Mouse (Mus musculus): Measurements from ENCODE around the gene Spdl1. TPM values are rescaled to one million over a fixed set of nuclear protein-coding genes. Genes with fewer than 3 reads are reported as not detected.

The Spdl1 gene
- polyA plus RNA-seq, 1 experiment from 2014 or later: 12.4 TPM

- WGBS: 77% methylated on average over 9 of the region's 9 CpGs
Measured at GRCm38 (mm10) chr11:34773304-34773895, 60.0 kb downstream of the Spdl1 start.

GRCm38 (mm10) chr11:34771221-34771986, 62.0 kb downstream of the Spdl1 start:
- H3K4me2 ChIP-seq: no peak overlapping the region
- WGBS: 50% methylated on average over 12 of the region's 12 CpGs

More at GRCm38 (mm10) chr11:34773304-34773895, 60.0 kb downstream of the Spdl1 start:
- Histone ChIP-seq H3K4me2 (no peak overlapping the region), H3K9ac (no peak overlapping the region), H3K36me3 (no peaks in the 10 kb centered on the region), H3K9me3 (replicated peaks) (no peaks in the 10 kb centered on the region), H3K27ac (no peak overlapping the region), H3K4me1 (replicated peaks) (peaks cover 8% of the 10 kb centered on the region), H3K27me3 (no peaks in the 10 kb centered on the region), H3K4me3 (no peak overlapping the region)
- ATAC-seq (replicated peaks; ENCODE audit: insufficient number of reproducible peaks, insufficient read depth, low FRiP score, low read depth): no peak

GRCm38 (mm10) chr11:34770666-34771065, 62.8 kb downstream of the Spdl1 start:
- 65% methylated on average over 4 of the region's 4 CpGs for WGBS
- H3K4me3 ChIP-seq: no peak overlapping the region
- no peaks in the 10 kb centered on the region for H3K9me3 ChIP-seq (replicated peaks)
- peaks cover 8% of the 10 kb centered on the region for H3K4me1 ChIP-seq (replicated peaks)
- ATAC-seq (replicated peaks; ENCODE audit: insufficient number of reproducible peaks, insufficient read depth, low FRiP score, low read depth): no peak
- H3K36me3 ChIP-seq: no peaks in the 10 kb centered on the region
- no peaks in the 10 kb centered on the region for H3K27me3 ChIP-seq
- H3K9ac ChIP-seq: no peak overlapping the region
- no peak overlapping the region for H3K4me2 ChIP-seq
- H3K27ac ChIP-seq: no peak overlapping the region

More at GRCm38 (mm10) chr11:34771221-34771986, 62.0 kb downstream of the Spdl1 start:
- no peak overlapping the region for H3K27ac ChIP-seq
- H3K9me3 ChIP-seq (replicated peaks): no peaks in the 10 kb centered on the region
- no peaks in the 10 kb centered on the region for H3K36me3 ChIP-seq
- H3K4me3 ChIP-seq: no peak overlapping the region
- no peaks in the 10 kb centered on the region for H3K27me3 ChIP-seq
- no peak overlapping the region for H3K9ac ChIP-seq
- ATAC-seq (replicated peaks; ENCODE audit: insufficient number of reproducible peaks, insufficient read depth, low FRiP score, low read depth): no peak
- H3K4me1 ChIP-seq (replicated peaks): peaks cover 8% of the 10 kb centered on the region

GRCm38 (mm10) chr11:34769946-34770345, 63.5 kb downstream of the Spdl1 start:
- no peak overlapping the region for H3K27ac ChIP-seq
- H3K9ac ChIP-seq: no peak overlapping the region
- 88% methylated on average over 8 of the region's 8 CpGs for WGBS
- no peaks in the 10 kb centered on the region for H3K9me3 ChIP-seq (replicated peaks)
- H3K4me2 ChIP-seq: no peak overlapping the region
- H3K4me3 ChIP-seq: no peak overlapping the region
- H3K4me1 ChIP-seq (replicated peaks): peaks cover 8% of the 10 kb centered on the region
- no peaks in the 10 kb centered on the region for H3K27me3 ChIP-seq
- ATAC-seq (replicated peaks; ENCODE audit: insufficient number of reproducible peaks, insufficient read depth, low FRiP score, low read depth): no peak; the same call in 1 of the 2 replicates
- no peaks in the 10 kb centered on the region for H3K36me3 ChIP-seq

GRCm38 (mm10) chr11:34769396-34769795, 64.0 kb downstream of the Spdl1 start:
- H3K4me1 ChIP-seq (replicated peaks): peaks cover 8% of the 10 kb centered on the region
- H3K27me3 ChIP-seq: no peaks in the 10 kb centered on the region
- no peak for ATAC-seq (replicated peaks; ENCODE audit: insufficient number of reproducible peaks, insufficient read depth, low FRiP score, low read depth)
- no peak overlapping the region for H3K4me3 ChIP-seq
- H3K27ac ChIP-seq: no peak overlapping the region
- no peaks in the 10 kb centered on the region for H3K9me3 ChIP-seq (replicated peaks)
- 68% methylated on average over 2 of the region's 2 CpGs for whole genome bisulfite sequencing
- H3K36me3 ChIP-seq: no peaks in the 10 kb centered on the region
- no peak overlapping the region for H3K4me2 ChIP-seq
- no peak overlapping the region for H3K9ac ChIP-seq

- Histone ChIP-seq H3K27ac (no peak overlapping the region), H3K9ac (no peak overlapping the region), H3K27me3 (no peaks in the 10 kb centered on the region), H3K4me1 (replicated peaks) (no peaks in the 10 kb centered on the region), H3K4me3 (no peak overlapping the region), H3K36me3 (no peaks in the 10 kb centered on the region), H3K9me3 (replicated peaks) (no peaks in the 10 kb centered on the region), H3K4me2 (no peak overlapping the region)
- ATAC-seq (replicated peaks; ENCODE audit: insufficient number of reproducible peaks, insufficient read depth, low FRiP score, low read depth): no peak
- WGBS: 69% methylated on average over 5 of the region's 5 CpGs
Measured at GRCm38 (mm10) chr11:34763739-34764361, 69.6 kb downstream of the Spdl1 start.

- H3K4me1 ChIP-seq (replicated peaks): no peaks in the 10 kb centered on the region
- no peak overlapping the region for H3K27ac ChIP-seq
- WGBS: 83% methylated on average over 5 of the region's 5 CpGs
Measured at GRCm38 (mm10) chr11:34762570-34763127, 70.8 kb downstream of the Spdl1 start.

GRCm38 (mm10) chr11:34762125-34762524, 71.3 kb downstream of the Spdl1 start:
- Histone ChIP-seq H3K9me3 (replicated peaks) (no peaks in the 10 kb centered on the region), H3K9ac (no peak overlapping the region), H3K4me1 (replicated peaks) (no peaks in the 10 kb centered on the region), H3K4me3 (no peak overlapping the region), H3K36me3 (no peaks in the 10 kb centered on the region), H3K4me2 (no peak overlapping the region), H3K27ac (no peak overlapping the region), H3K27me3 (no peaks in the 10 kb centered on the region)
- ATAC-seq (replicated peaks; ENCODE audit: insufficient number of reproducible peaks, insufficient read depth, low FRiP score, low read depth): no peak
- 79% methylated on average over 6 of the region's 6 CpGs for WGBS

More at GRCm38 (mm10) chr11:34762570-34763127, 70.8 kb downstream of the Spdl1 start:
- no peak for ATAC-seq (replicated peaks; ENCODE audit: insufficient number of reproducible peaks, insufficient read depth, low FRiP score, low read depth)
- Histone ChIP-seq H3K27me3 (no peaks in the 10 kb centered on the region), H3K4me2 (no peak overlapping the region), H3K9ac (no peak overlapping the region), H3K4me3 (no peak overlapping the region), H3K9me3 (replicated peaks) (no peaks in the 10 kb centered on the region), H3K36me3 (no peaks in the 10 kb centered on the region)

- 81% methylated on average over 4 of the region's 4 CpGs for WGBS
- H3K4me2 ChIP-seq: no peak overlapping the region
- H3K36me3 ChIP-seq: no peaks in the 10 kb centered on the region
Measured at GRCm38 (mm10) chr11:34759582-34759981, 73.9 kb downstream of the Spdl1 start.

More at GRCm38 (mm10) chr11:34759582-34759981, 73.9 kb downstream of the Spdl1 start:
- H3K27me3 ChIP-seq: no peaks in the 10 kb centered on the region
- H3K27ac ChIP-seq: no peak overlapping the region
- H3K9me3 ChIP-seq (replicated peaks): no peaks in the 10 kb centered on the region
- no peak overlapping the region for H3K9ac ChIP-seq
- no peak overlapping the region for H3K4me3 ChIP-seq
- no peak for ATAC-seq (replicated peaks; ENCODE audit: insufficient number of reproducible peaks, insufficient read depth, low FRiP score, low read depth)
- H3K4me1 ChIP-seq (replicated peaks): no peaks in the 10 kb centered on the region
